Mouse (Mus musculus) E14TG2a.4 (cell line): ENCODE results near the gene Adam1b.

ENCODE experiments used
- CTCF ChIP-seq: conservative IDR thresholded peaks from 2 replicates; pipeline ENCODE4 v1.5.1; 2014; ENCODE audit warnings: low read length
- NANOG ChIP-seq: IDR thresholded peaks from 2 replicates; pipeline ENCODE4 v1.6.1; 2014; ENCODE audit warnings: borderline replicate concordance, low read length, mixed read lengths
- POU5F1 ChIP-seq: IDR thresholded peaks from 2 replicates; pipeline ENCODE4 v1.6.1; 2014; ENCODE audit warnings: low read length, borderline replicate concordance

GRCm38 (mm10) chr5:121462171-121462502 is 41.1 kb downstream of the Adam1b start:
- TF ChIP-seq CTCF (no peak), NANOG (no peak), POU5F1 (no peak)
